In genomic region chr11:5096480-5097020, GRCm38 (mm10) we compare ENCODE assay signal across 9 mouse cellular contexts. TPM values are rescaled to one million over a fixed set of nuclear protein-coding genes. Genes with fewer than 3 reads are reported as not detected.
A peak's percentile ranks its signal among the peaks of the same experiment; 100 is the strongest.
DNase-seq lines count a peak whose midpoint lies in the region; ATAC-seq and TF ChIP-seq lines count a peak whose summit lies in the region.
"Had no signal": no experiment of that assay in that cellular context is flagged by ENCODE, and none has a peak within 500 bp of the region (broad histone marks: within the 10 kb centered on the region; RNA-seq: fewer than 3 reads in every experiment).

No protein-coding gene starts in this region.

- no peak overlapping the region for H3K27ac ChIP-seq in gastrocnemius, adult 2 months
- no peak overlapping the region for H3K27ac ChIP-seq in forebrain, embryonic 14.5 days (ENCODE audit: low read depth, low read length)
- 0 out of 2 replicates have a peak overlapping the region, but pooled peaks have one; percentile 92 for H3K27ac ChIP-seq in liver, embryonic 13.5 days

- WGBS in forebrain, embryonic 14.5 days = 66% methylated on average over 8 of the region's 8 CpGs
- 46% methylated on average over 8 of the region's 8 CpGs for WGBS in liver, embryonic 13.5 days (ENCODE audit: insufficient replicate concordance)

- no peak for ATAC-seq in forebrain, embryonic 14.5 days
- ATAC-seq in liver, embryonic 13.5 days (ENCODE audit: low read depth) = no peak
- no peak for ATAC-seq in cerebellum, adult (ENCODE audit: insufficient number of reproducible peaks, low FRiP score, low TSS enrichment)
- ATAC-seq in inflammation-experienced regulatory T-cells, adult 6 months = no peak

- peaks cover 24% of the 10 kb centered on the region for H3K4me1 ChIP-seq in forebrain, embryonic 14.5 days (ENCODE audit: control insufficient read depth, insufficient read depth, low read length)
- H3K4me1 ChIP-seq in liver, embryonic 13.5 days (replicated peaks) = peaks cover 57% of the 10 kb centered on the region

- peak overlapping the region; percentile 100 for H3K4me3 ChIP-seq in gastrocnemius, adult 2 months
- H3K4me3 ChIP-seq in forebrain, embryonic 14.5 days (ENCODE audit: low read depth, low read length) = peak overlapping the region; percentile 88; the same call in 1 of the 2 replicates
- peak overlapping the region; percentile 86 for H3K4me3 ChIP-seq in liver, embryonic 13.5 days (replicated peaks)

- peak overlapping the region; percentile 85 for H3K4me2 ChIP-seq in forebrain, embryonic 14.5 days (ENCODE audit: low read length)
- H3K4me2 ChIP-seq in liver, embryonic 13.5 days = peak overlapping the region; percentile 89

- H3K27me3 ChIP-seq in forebrain, embryonic 14.5 days (replicated peaks; ENCODE audit: control insufficient read depth, insufficient read depth, low read length) = no peaks in the 10 kb centered on the region
- no peaks in the 10 kb centered on the region for H3K27me3 ChIP-seq in liver, embryonic 13.5 days

- intact Hi-C loops in gastrocnemius, adult 2 months (cut with DNase I) = no loop called here

- no peak for DNase-seq in gastrocnemius, adult 2 months
- DNase-seq in gastrocnemius, adult 8-10 months (ENCODE audit: low spot score in 2 of 2) = no peak
- peak; percentile 21 for DNase-seq in CD4-positive helper T cell, adult 2 months (ENCODE audit: low read depth, low spot score)
- no peak for DNase-seq in forebrain, embryonic 14.5 days (ENCODE audit: low spot score)
- no peak for DNase-seq in liver, embryonic 13.5 days
- DNase-seq in ovary, postnatal 36 days (ENCODE audit: low spot score) = no peak
- DNase-seq: B cell, adult 2 months had no signal

- peak overlapping the region; percentile 89; the same call in 1 of the 2 replicates for H3K9ac ChIP-seq in forebrain, embryonic 14.5 days (ENCODE audit: low read length)
- H3K9ac ChIP-seq in liver, embryonic 13.5 days = peak overlapping the region; percentile 98

- peaks cover 14% of the 10 kb centered on the region for H3K36me3 ChIP-seq in forebrain, embryonic 14.5 days (ENCODE audit: control insufficient read depth, insufficient read depth, low read length)
- H3K36me3 ChIP-seq in liver, embryonic 13.5 days = peaks cover 33% of the 10 kb centered on the region

- TF ChIP-seq CTCF in gastrocnemius, adult 2 months (IDR thresholded peaks at IDR 0.05) = no peak

- no peaks in the 10 kb centered on the region for H3K9me3 ChIP-seq in forebrain, embryonic 14.5 days (replicated peaks; ENCODE audit: control insufficient read depth, low read length)
- no peaks in the 10 kb centered on the region for H3K9me3 ChIP-seq in liver, embryonic 13.5 days (replicated peaks)

RNA-seq across cellular contexts. Expression of gene Rhbdd3, which starts 2.2 kb away (rescaled TPM):
- total RNA-seq in gastrocnemius, adult 2 months (2021) = 10 to 100 TPM; 24.1 to 32.1 TPM
- 10 to 100 TPM; 33.1 to 43.7 (median 34.2) TPM for total RNA-seq in gastrocnemius, adult 8-10 months (2022)
- polyA plus RNA-seq in forebrain, embryonic 14.5 days (2014; fragmentation: Nextera tagmentation; extraction: Ambion mirVana) = 28.9 and 31.8 TPM in 2 replicates
- polyA plus RNA-seq in liver, embryonic 13.5 days (2015; fragmentation: Nextera tagmentation; extraction: Ambion mirVana) = 11.8 and 14.3 TPM in 2 replicates
- 1 to 10 TPM; 3.3 to 4.6 (median 4.6) TPM for polyA plus RNA-seq in inflammation-experienced regulatory T-cells, adult 6 months (2017; shearing (Covaris generic))

RNA-seq across cellular contexts. Expression of gene Ewsr1, which starts 2.5 kb away (rescaled TPM):
- 10 to 100 TPM; 79.3 to 86.5 TPM for total RNA-seq in gastrocnemius, adult 2 months (2021)
- total RNA-seq in gastrocnemius, adult 8-10 months (2022) = 10 to 100 TPM; 55.1 to 68.1 (median 64.3) TPM
- polyA plus RNA-seq in forebrain, embryonic 14.5 days (2014; fragmentation: Nextera tagmentation; extraction: Ambion mirVana) = 433 and 469 TPM in 2 replicates
- 312 and 331 TPM in 2 replicates for polyA plus RNA-seq in liver, embryonic 13.5 days (2015; fragmentation: Nextera tagmentation; extraction: Ambion mirVana)
- polyA plus RNA-seq in inflammation-experienced regulatory T-cells, adult 6 months (2017; shearing (Covaris generic)) = 100 to 1,000 TPM; 136 to 174 (median 140) TPM

RNA-seq across cellular contexts. Expression of gene Gas2l1, which starts 31.4 kb away (rescaled TPM):
- 1 to 10 TPM; 3.6 to 5.0 TPM for total RNA-seq in gastrocnemius, adult 2 months (2021)
- 1 to 10 TPM; 2.4 to 3.8 (median 3.1) TPM for total RNA-seq in gastrocnemius, adult 8-10 months (2022)
- polyA plus RNA-seq in forebrain, embryonic 14.5 days (2014; fragmentation: Nextera tagmentation; extraction: Ambion mirVana) = 14.4 and 20.4 TPM in 2 replicates
- 14.3 and 15.1 TPM in 2 replicates for polyA plus RNA-seq in liver, embryonic 13.5 days (2015; fragmentation: Nextera tagmentation; extraction: Ambion mirVana)
- under 1 TPM; 0.58 to 0.94 (median 0.91) TPM for polyA plus RNA-seq in inflammation-experienced regulatory T-cells, adult 6 months (2017; shearing (Covaris generic))

RNA-seq across cellular contexts. Expression of gene Rasl10a, which starts 38.6 kb away (rescaled TPM):
- total RNA-seq in gastrocnemius, adult 2 months (2021) = not detected
- not detected for total RNA-seq in gastrocnemius, adult 8-10 months (2022)
- 0.25 and 0.53 TPM in 2 replicates for polyA plus RNA-seq in forebrain, embryonic 14.5 days (2014; fragmentation: Nextera tagmentation; extraction: Ambion mirVana)
- polyA plus RNA-seq in liver, embryonic 13.5 days (2015; fragmentation: Nextera tagmentation; extraction: Ambion mirVana) = 0.42 and 0.50 TPM in 2 replicates
- polyA plus RNA-seq in inflammation-experienced regulatory T-cells, adult 6 months (2017; shearing (Covaris generic)) = not detected

RNA-seq across cellular contexts. Expression of gene Emid1, which starts 55.5 kb away (rescaled TPM):
- 10 to 100 TPM in 1 of 2 experiments, 1 to 10 TPM in 1; 5.4 to 10.9 TPM for total RNA-seq in gastrocnemius, adult 2 months (2021)
- total RNA-seq in gastrocnemius, adult 8-10 months (2022) = 1 to 10 TPM; 5.5 to 9.6 (median 8.4) TPM
- polyA plus RNA-seq in forebrain, embryonic 14.5 days (2014; fragmentation: Nextera tagmentation; extraction: Ambion mirVana) = 13.0 and 15.1 TPM in 2 replicates
- polyA plus RNA-seq in liver, embryonic 13.5 days (2015; fragmentation: Nextera tagmentation; extraction: Ambion mirVana) = 4.3 and 4.5 TPM in 2 replicates
- polyA plus RNA-seq in inflammation-experienced regulatory T-cells, adult 6 months (2017; shearing (Covaris generic)) = under 1 TPM in 1 of 3 experiments, not detected in 2; 0.83 TPM
